Mouse (Mus musculus): Measurements from ENCODE around the gene Pth2r. TPM values are rescaled to one million over a fixed set of nuclear protein-coding genes. Genes with fewer than 3 reads are reported as not detected.
A peak's percentile ranks its signal among the peaks of the same experiment; 100 is the strongest.

The Pth2r gene
- polyA plus RNA-seq (2015; fragmentation: Nextera tagmentation; extraction: Ambion mirVana): not detected in 2 replicates

DNA sequence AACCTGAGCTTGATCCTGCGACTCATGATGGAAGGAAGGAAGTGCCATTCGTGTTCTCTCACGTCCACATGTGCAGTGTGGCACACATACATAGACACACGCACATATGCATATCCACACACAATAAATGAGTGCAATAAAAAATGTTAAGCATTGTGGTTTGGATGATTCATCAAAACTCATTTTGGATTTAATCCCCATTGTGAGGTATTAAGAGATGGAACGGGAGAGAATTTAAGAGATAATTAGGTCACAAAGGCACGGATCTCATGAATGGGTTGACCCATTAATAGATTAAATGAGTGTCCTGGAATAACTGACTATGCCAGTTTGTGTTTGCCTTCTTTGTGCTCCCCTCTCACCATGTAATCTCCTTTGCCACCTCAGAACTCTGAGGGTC is at the start of gene Pth2r:
Pth2r (plus strand) TSS at position 301 of the 400 bp plus-strand sequence.
- WGBS: 86% methylated on average over 6 of the region's 6 CpGs
- no peak within 1 kb of the TSS for H3K9ac ChIP-seq (ENCODE audit: low read depth, low read length)
- no peaks in the 10 kb centered on the region for H3K36me3 ChIP-seq (ENCODE audit: insufficient read depth, low read length)
- no peaks in the 10 kb centered on the region for H3K27me3 ChIP-seq (ENCODE audit: insufficient read depth, low read length)
- TF ChIP-seq CTCF (IDR thresholded peaks at IDR 0.05; ENCODE audit: low read depth): no peak
- ATAC-seq (replicated peaks; ENCODE audit: low FRiP score, low read depth) (no peak), DNase-seq (ENCODE audit: low spot score) (no peak)
- no peaks in the 10 kb centered on the region for H3K4me1 ChIP-seq (replicated peaks; ENCODE audit: insufficient read depth, low read length)
- no peak within 1 kb of the TSS for H3K4me3 ChIP-seq (replicated peaks; ENCODE audit: low read depth, low read length)
- no peaks in the 10 kb centered on the region for H3K9me3 ChIP-seq (replicated peaks; ENCODE audit: low read length)
- H3K27ac ChIP-seq: no peak within 1 kb of the TSS
- H3K4me2 ChIP-seq (ENCODE audit: low read length): no peak within 1 kb of the TSS

DNA sequence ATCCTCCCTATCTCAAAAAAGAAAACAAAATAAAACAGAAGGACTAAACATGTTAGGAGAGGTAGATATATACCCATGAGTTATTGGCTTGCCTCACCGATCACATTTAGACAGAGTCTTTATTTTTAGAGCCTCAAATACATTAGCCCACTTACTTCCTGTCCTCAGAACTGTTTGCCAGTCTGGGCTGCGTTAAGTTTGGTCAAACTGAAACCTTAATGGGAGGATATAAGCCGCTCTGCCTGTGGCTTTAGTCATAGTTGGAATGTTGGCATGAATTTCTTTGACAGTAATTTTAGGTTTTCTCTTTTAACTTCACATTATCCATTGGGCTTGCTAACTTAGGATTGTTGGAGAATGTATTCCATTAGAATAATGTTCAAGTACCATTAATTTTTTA is 44.1 kb upstream of the Pth2r start:
- Histone ChIP-seq H3K9me3 (replicated peaks; ENCODE audit: low read length) (no peaks in the 10 kb centered on the region), H3K36me3 (ENCODE audit: insufficient read depth, low read length) (0 out of 2 replicates have a peak, but pooled peaks cover 7% of the 10 kb centered on the region), H3K9ac (ENCODE audit: low read depth, low read length) (no peak overlapping the region), H3K27ac (no peak overlapping the region), H3K4me1 (replicated peaks; ENCODE audit: insufficient read depth, low read length) (no peaks in the 10 kb centered on the region), H3K4me3 (replicated peaks; ENCODE audit: low read depth, low read length) (no peak overlapping the region), H3K4me2 (ENCODE audit: low read length) (no peak overlapping the region), H3K27me3 (ENCODE audit: insufficient read depth, low read length) (no peaks in the 10 kb centered on the region)
- TF ChIP-seq CTCF (IDR thresholded peaks at IDR 0.05; ENCODE audit: low read depth): no peak
- no peak for DNase-seq (ENCODE audit: low spot score)
- WGBS: 86% methylated on average over 3 of the region's 3 CpGs
- ATAC-seq (replicated peaks; ENCODE audit: low FRiP score, low read depth): no peak

DNA sequence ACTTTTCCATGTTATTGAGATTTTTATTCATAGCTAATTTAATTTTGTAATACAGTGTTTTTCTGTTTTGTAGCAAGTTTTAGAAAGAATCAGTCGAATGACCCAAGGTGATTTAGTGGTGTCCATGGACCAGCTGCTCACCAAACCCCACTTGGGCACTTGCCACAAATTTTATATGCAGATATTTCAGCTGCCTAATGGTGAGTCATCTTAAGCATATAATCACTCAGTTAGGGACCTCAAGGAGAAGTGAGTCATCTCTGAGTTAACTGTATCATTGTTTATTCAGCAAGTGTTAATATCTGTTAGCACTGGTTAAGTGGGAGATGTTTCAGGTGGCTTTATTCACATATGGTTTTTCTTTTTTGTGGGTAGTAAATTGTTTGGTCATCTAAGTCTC is 36.2 kb upstream of the Pth2r start:
- DNase-seq (ENCODE audit: low spot score): no peak
- Histone ChIP-seq H3K4me2 (ENCODE audit: low read length) (no peak overlapping the region), H3K27ac (no peak overlapping the region), H3K36me3 (ENCODE audit: insufficient read depth, low read length) (peaks cover 10% of the 10 kb centered on the region), H3K27me3 (ENCODE audit: insufficient read depth, low read length) (no peaks in the 10 kb centered on the region), H3K9ac (ENCODE audit: low read depth, low read length) (no peak overlapping the region), H3K4me3 (replicated peaks; ENCODE audit: low read depth, low read length) (no peak overlapping the region), H3K4me1 (replicated peaks; ENCODE audit: insufficient read depth, low read length) (no peaks in the 10 kb centered on the region), H3K9me3 (replicated peaks; ENCODE audit: low read length) (no peaks in the 10 kb centered on the region)
- ATAC-seq (replicated peaks; ENCODE audit: low FRiP score, low read depth): no peak
- WGBS: 87% methylated on average over 1 of the region's 1 CpGs
- TF ChIP-seq CTCF (IDR thresholded peaks at IDR 0.05; ENCODE audit: low read depth): no peak

DNA sequence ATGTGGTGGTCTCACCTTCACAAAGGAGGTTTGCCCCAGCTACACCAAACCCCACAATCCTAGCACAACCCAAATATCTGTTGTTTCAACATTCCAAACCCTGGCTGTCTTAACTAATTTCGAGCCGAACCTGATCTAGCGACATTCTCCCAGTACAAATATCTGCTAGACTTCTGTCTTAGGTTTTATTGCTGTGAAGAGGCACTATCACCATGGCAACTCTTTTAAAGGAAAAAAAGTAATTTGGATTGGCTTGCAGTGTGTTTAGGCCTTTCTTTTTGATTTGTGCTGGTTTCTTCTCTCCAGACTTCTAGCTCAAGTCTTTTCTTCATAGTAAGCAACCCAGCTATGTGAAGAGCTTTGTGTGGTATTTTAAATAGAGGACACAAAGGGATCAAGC is 1.4 kb upstream of the Pth2r start:
- 52% methylated on average over 3 of the region's 3 CpGs for WGBS
- Histone ChIP-seq H3K36me3 (ENCODE audit: insufficient read depth, low read length) (no peaks in the 10 kb centered on the region), H3K4me2 (ENCODE audit: low read length) (no peak overlapping the region), H3K4me3 (replicated peaks; ENCODE audit: low read depth, low read length) (no peak overlapping the region), H3K9ac (ENCODE audit: low read depth, low read length) (no peak overlapping the region), H3K27ac (no peak overlapping the region), H3K9me3 (replicated peaks; ENCODE audit: low read length) (no peaks in the 10 kb centered on the region), H3K4me1 (replicated peaks; ENCODE audit: insufficient read depth, low read length) (no peaks in the 10 kb centered on the region), H3K27me3 (ENCODE audit: insufficient read depth, low read length) (no peaks in the 10 kb centered on the region)
- no peak for TF ChIP-seq CTCF (IDR thresholded peaks at IDR 0.05; ENCODE audit: low read depth)
- DNase-seq (ENCODE audit: low spot score): no peak
- ATAC-seq (replicated peaks; ENCODE audit: low FRiP score, low read depth): no peak

DNA sequence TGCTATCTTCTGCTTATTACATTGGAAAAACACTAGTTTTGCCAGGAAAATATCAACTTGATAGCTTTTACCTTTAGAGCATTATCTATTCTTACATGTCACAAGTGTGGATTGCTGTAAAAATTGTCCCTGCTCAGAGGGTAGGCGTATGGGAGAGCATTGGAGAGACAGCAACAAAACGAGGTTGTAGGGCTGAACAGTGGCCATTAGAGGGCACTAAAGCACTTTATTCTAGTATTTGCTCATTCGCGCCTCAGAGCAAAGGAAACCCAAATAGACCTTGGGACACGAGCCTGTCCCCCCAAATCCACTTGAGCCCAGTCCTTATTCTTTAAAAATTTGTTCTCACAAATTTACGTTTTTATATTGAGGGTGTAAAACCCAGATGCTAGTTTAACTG is 910 bp downstream of the Pth2r start:
- Histone ChIP-seq H3K4me1 (replicated peaks; ENCODE audit: insufficient read depth, low read length) (no peaks in the 10 kb centered on the region), H3K27ac (no peak overlapping the region), H3K4me2 (ENCODE audit: low read length) (no peak overlapping the region), H3K9me3 (replicated peaks; ENCODE audit: low read length) (no peaks in the 10 kb centered on the region), H3K4me3 (replicated peaks; ENCODE audit: low read depth, low read length) (no peak overlapping the region), H3K9ac (ENCODE audit: low read depth, low read length) (no peak overlapping the region), H3K27me3 (ENCODE audit: insufficient read depth, low read length) (no peaks in the 10 kb centered on the region), H3K36me3 (ENCODE audit: insufficient read depth, low read length) (no peaks in the 10 kb centered on the region)
- peak; percentile 70 for DNase-seq (ENCODE audit: low spot score)
- peak; percentile 74 for TF ChIP-seq CTCF (IDR thresholded peaks at IDR 0.05; ENCODE audit: low read depth)
- 6% methylated on average over 6 of the region's 6 CpGs for WGBS
- no peak for ATAC-seq (replicated peaks; ENCODE audit: low FRiP score, low read depth)

DNA sequence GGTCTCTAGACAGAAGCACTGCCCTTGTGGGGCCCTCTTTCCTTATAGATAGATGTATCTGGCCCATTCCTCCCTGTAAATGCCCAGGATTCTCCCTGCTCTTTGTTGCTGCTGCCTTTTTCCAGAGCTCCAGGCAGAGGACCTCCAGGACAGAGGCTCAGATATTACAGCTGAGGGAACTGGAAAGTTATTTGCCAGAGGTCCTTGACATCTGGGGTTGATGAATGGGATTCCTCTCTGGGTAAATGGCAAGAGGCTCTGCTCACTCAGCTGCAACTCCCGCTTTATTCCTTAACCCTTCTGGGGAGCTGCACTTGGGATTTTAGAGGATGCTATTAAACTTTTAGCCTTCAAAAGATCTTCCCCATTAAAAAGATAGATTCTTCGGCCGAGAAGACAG is 26.6 kb downstream of the Pth2r start:
- ATAC-seq (replicated peaks; ENCODE audit: low FRiP score, low read depth): no peak
- no peaks in the 10 kb centered on the region for H3K9me3 ChIP-seq (replicated peaks; ENCODE audit: low read length)
- WGBS: 28% methylated on average over 3 of the region's 3 CpGs

More for the DNA sequence above, 26.6 kb downstream of the Pth2r start:
- no peak for TF ChIP-seq CTCF (IDR thresholded peaks at IDR 0.05; ENCODE audit: low read depth)
- Histone ChIP-seq H3K27me3 (ENCODE audit: insufficient read depth, low read length) (peaks cover 3% of the 10 kb centered on the region; the same call in 1 of the 2 replicates), H3K4me3 (replicated peaks; ENCODE audit: low read depth, low read length) (no peak overlapping the region), H3K27ac (no peak overlapping the region), H3K9ac (ENCODE audit: low read depth, low read length) (no peak overlapping the region), H3K36me3 (ENCODE audit: insufficient read depth, low read length) (no peaks in the 10 kb centered on the region), H3K4me1 (replicated peaks; ENCODE audit: insufficient read depth, low read length) (peaks cover 4% of the 10 kb centered on the region; the same call in 1 of the 2 replicates), H3K4me2 (ENCODE audit: low read length) (no peak overlapping the region)
- DNase-seq (ENCODE audit: low spot score): peak; percentile 16
